Mouse (Mus musculus): ENCODE results near the gene Mettl23.

GRCm38 (mm10) chr11:116839601-116840000, 3.5 kb upstream of the Mettl23 start:
- TF ChIP-seq CTCF (IDR thresholded peaks at IDR 0.05; ENCODE audit: low read depth) (no peak), EP300 (IDR thresholded peaks at IDR 0.05; ENCODE audit: low read depth) (no peak)

All from heart, postnatal 0 days (tissue).